Mouse (Mus musculus): ENCODE measurements at regions not wholly inside any gene's neighbourhood (a gene's known extent, or its start where the extent isn't known, plus 50 kb on each side); places are given as distances from the start of the nearest gene placed in this dataset.

DNA sequence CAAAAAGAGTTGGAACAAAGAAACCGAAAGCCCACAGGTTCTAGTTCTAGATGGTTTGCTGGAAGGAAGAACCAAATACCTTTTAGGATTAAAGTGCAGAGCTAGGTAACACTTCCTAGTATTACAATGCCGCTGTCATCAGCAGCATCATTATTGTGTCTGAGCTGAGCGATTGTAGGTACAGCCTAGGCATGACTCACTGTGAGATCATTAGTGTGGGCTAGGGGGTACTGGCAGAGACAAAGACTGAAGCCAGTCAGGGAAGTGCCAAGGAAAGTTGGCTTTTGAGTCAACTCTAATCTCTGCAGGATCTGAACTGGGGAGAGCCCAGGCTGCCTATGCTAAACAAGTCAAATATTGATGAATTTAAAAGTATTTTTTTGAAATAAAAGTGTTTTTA is 450.2 kb upstream of the Jag1 start:
- TF ChIP-seq POLR2A (IDR thresholded peaks at IDR 0.05; ENCODE audit: low read depth, low read length) (no peak), CTCF (IDR thresholded peaks at IDR 0.05; ENCODE audit: borderline replicate concordance, insufficient read depth, low read length) (no peak)

Data from embryonic fibroblast, embryonic 13.5 days (primary cell).